Mouse (Mus musculus) cerebellum, adult 2 months (tissue): ENCODE data around the gene Ripply1. TPM values are rescaled to one million over a fixed set of nuclear protein-coding genes. Genes with fewer than 3 reads are reported as not detected.

ENCODE experiments used
- DNase-seq, 2 experiments: peaks; one replicate each; pipeline ENCODE4 v3.0.0; 2021
- H3K27ac ChIP-seq: fragments of 200-500 bp; 2 replicates; pipeline ENCODE4 v1.5.1; 2012; ENCODE audit warnings: low read length, control low read depth, inconsistent platforms; ENCODE audit not compliant: insufficient read depth
- H3K27me3 ChIP-seq: fragments of 200-500 bp; 2 replicates; pipeline ENCODE4 v1.6.1; 2012; ENCODE audit warnings: inconsistent platforms, mild to moderate bottlenecking, low read length, moderate library complexity; ENCODE audit not compliant: control insufficient read depth, insufficient read depth
- H3K4me1 ChIP-seq: fragments of 200-500 bp; 2 replicates; pipeline ENCODE4 v1.6.1; 2011; ENCODE audit warnings: low read length; ENCODE audit not compliant: control insufficient read depth, insufficient read depth
- H3K4me3 ChIP-seq: fragments of 200-500 bp; replicated peaks from 2 replicates; pipeline ENCODE3; 2011; ENCODE audit warnings: mild to moderate bottlenecking, low read depth, low read length, control low read depth; ENCODE audit not compliant: insufficient read depth
- CTCF ChIP-seq: fragments of 200-500 bp; IDR thresholded peaks from 2 replicates; pipeline ENCODE4 v1.5.1; 2011; ENCODE audit warnings: low read depth, mild to moderate bottlenecking, control low read depth, low read length, moderate library complexity, borderline replicate concordance; ENCODE audit not compliant: insufficient read depth
- POLR2A ChIP-seq: fragments of 200-500 bp; IDR thresholded peaks from 2 replicates; pipeline ENCODE4 v1.6.1; 2011; ENCODE audit warnings: low read length, control low read depth, borderline replicate concordance; ENCODE audit not compliant: insufficient read depth
- WGBS: fragments of 180-500 bp; shearing (Covaris S2); methylation state at CpG from one replicate; pipeline ENCODE4 v1.1.7; 2018; 5-methylcytosine and 5-hydroxymethylcytosine counted together
- polyA plus RNA-seq: library from polyadenylated mRNA; depleted of rRNA; stranded (reverse); fragments of >200 nt; gene quantifications from 2 replicates; pipeline ENCODE4 v1.2.3, GENCODE M21; 2012

Gene Ripply1
- polyA plus RNA-seq, 1 experiment, result 0.46 TPM

GRCm38 (mm10) chrX:139797875-139798274 is 15.7 kb upstream of the Ripply1 start:
- WGBS, result 36% methylated on average over 9 of the region's 9 CpGs
- Histone ChIP-seq H3K4me3 (no peak overlapping the region), H3K27ac (no peak overlapping the region), H3K27me3 (no peaks in the 10 kb centered on the region), H3K4me1 (no peaks in the 10 kb centered on the region)
- no peak for DNase-seq
- TF ChIP-seq POLR2A, result no peak
- no peak for TF ChIP-seq CTCF

GRCm38 (mm10) chrX:139796037-139796436 is 13.9 kb upstream of the Ripply1 start:
- WGBS, result 56% methylated on average over 6 of the region's 6 CpGs
- Histone ChIP-seq H3K4me3 (no peak overlapping the region), H3K27me3 (no peaks in the 10 kb centered on the region), H3K27ac (no peak overlapping the region), H3K4me1 (no peaks in the 10 kb centered on the region)
- DNase-seq, result no peak
- TF ChIP-seq CTCF, result no peak

GRCm38 (mm10) chrX:139794072-139794845 is 12.1 kb upstream of the Ripply1 start:
- TF ChIP-seq CTCF (no peak), POLR2A (no peak)
- Histone ChIP-seq H3K27me3 (no peaks in the 10 kb centered on the region; the same call in 1 of the 2 replicates), H3K27ac (no peak overlapping the region), H3K4me3 (no peak overlapping the region), H3K4me1 (no peaks in the 10 kb centered on the region)
- no peak for DNase-seq
- 94% methylated on average over 7 of the region's 7 CpGs for WGBS

GRCm38 (mm10) chrX:139785764-139786163 is 3.6 kb upstream of the Ripply1 start:
- 91% methylated on average over 1 of the region's 1 CpGs for WGBS
- Histone ChIP-seq H3K4me3 (no peak overlapping the region), H3K27me3 (no peaks in the 10 kb centered on the region; the same call in 1 of the 2 replicates), H3K27ac (no peak overlapping the region), H3K4me1 (no peaks in the 10 kb centered on the region)
- no peak for DNase-seq
- TF ChIP-seq POLR2A, result no peak
- TF ChIP-seq CTCF, result no peak

GRCm38 (mm10) chrX:139783045-139783422 is 881 bp upstream of the Ripply1 start:
- TF ChIP-seq POLR2A (no peak), CTCF (no peak)
- Histone ChIP-seq H3K27ac (no peak overlapping the region), H3K4me1 (no peaks in the 10 kb centered on the region), H3K4me3 (no peak overlapping the region), H3K27me3 (no peaks in the 10 kb centered on the region)
- WGBS, result 51% methylated on average over 3 of the region's 3 CpGs
- DNase-seq, result no peak

- no peak for DNase-seq
- WGBS, result 96% methylated on average over 4 of the region's 4 CpGs
- Histone ChIP-seq H3K4me1 (no peaks in the 10 kb centered on the region), H3K4me3 (no peak overlapping the region), H3K27ac (no peak overlapping the region), H3K27me3 (no peaks in the 10 kb centered on the region; the same call in 1 of the 2 replicates)
- no peak for TF ChIP-seq POLR2A
- no peak for TF ChIP-seq CTCF
Observed at GRCm38 (mm10) chrX:139781563-139781962, 590 bp downstream of the Ripply1 start.

GRCm38 (mm10) chrX:139780988-139781387 is 1.2 kb downstream of the Ripply1 start:
- 59% methylated on average over 3 of the region's 3 CpGs for WGBS
- no peak for TF ChIP-seq CTCF
- TF ChIP-seq POLR2A, result no peak

GRCm38 (mm10) chrX:139779401-139779800 is 2.8 kb downstream of the Ripply1 start:
- no peak for TF ChIP-seq CTCF
- no peak for TF ChIP-seq POLR2A
- Histone ChIP-seq H3K4me3 (no peak overlapping the region), H3K27ac (no peak overlapping the region), H3K27me3 (no peaks in the 10 kb centered on the region; the same call in 1 of the 2 replicates), H3K4me1 (no peaks in the 10 kb centered on the region; the same call in 1 of the 2 replicates)
- WGBS, result 31% methylated on average over 5 of the region's 5 CpGs
- DNase-seq, result no peak

More at GRCm38 (mm10) chrX:139780988-139781387, 1.2 kb downstream of the Ripply1 start:
- H3K4me3 ChIP-seq, result no peak overlapping the region
- no peak overlapping the region for H3K27ac ChIP-seq
- no peaks in the 10 kb centered on the region for H3K4me1 ChIP-seq
- no peak for DNase-seq
- H3K27me3 ChIP-seq, result no peaks in the 10 kb centered on the region; the same call in 1 of the 2 replicates

GRCm38 (mm10) chrX:139778886-139779285 is 3.3 kb downstream of the Ripply1 start:
- Histone ChIP-seq H3K27ac (no peak overlapping the region), H3K4me3 (no peak overlapping the region), H3K4me1 (no peaks in the 10 kb centered on the region; the same call in 1 of the 2 replicates), H3K27me3 (no peaks in the 10 kb centered on the region; the same call in 1 of the 2 replicates)
- 92% methylated on average over 1 of the region's 1 CpGs for WGBS
- DNase-seq, result no peak
- no peak for TF ChIP-seq POLR2A
- TF ChIP-seq CTCF, result no peak
